Mouse (Mus musculus) hindbrain, embryonic 11.5 days (tissue): Measurements from ENCODE around the gene Mapk1. TPM values are rescaled to one million over a fixed set of nuclear protein-coding genes. Genes with fewer than 3 reads are reported as not detected.

Experiments
- ATAC-seq: fragments of 200-750 bp; cut with Nextera tagmentation; 2 replicates; pipeline ENCODE4 v1.8.0; 2017; ENCODE audit warnings: mild to moderate bottlenecking, moderate TSS enrichment, moderate library complexity; ENCODE audit not compliant: low FRiP score
- DNase-seq: peaks from one replicate; pipeline ENCODE4 v3.0.0-alpha.2; 2015; ENCODE audit warnings: low spot score
- H3K27ac ChIP-seq: fragments of 300-500 bp; sonication (generic); 2 replicates; pipeline ENCODE4 v1.5.1; 2014; ENCODE audit warnings: mild to moderate bottlenecking, low read depth, low read length
- H3K27me3 ChIP-seq: fragments of 300-500 bp; sonication (generic); 2 replicates; pipeline ENCODE4 v1.6.1; 2014; ENCODE audit warnings: mild to moderate bottlenecking, low read length, moderate library complexity, mixed read lengths; ENCODE audit not compliant: control insufficient read depth, insufficient read depth
- H3K36me3 ChIP-seq: fragments of 300-500 bp; sonication (generic); 2 replicates; pipeline ENCODE4 v1.6.1; 2014; ENCODE audit warnings: mild to moderate bottlenecking, low read length, moderate library complexity, mixed read lengths; ENCODE audit not compliant: control insufficient read depth, insufficient read depth
- H3K4me1 ChIP-seq: fragments of 300-500 bp; sonication (generic); replicated peaks from 2 replicates; pipeline ENCODE4 v1.6.1; 2014; ENCODE audit warnings: low read length, mixed read lengths; ENCODE audit not compliant: control insufficient read depth, insufficient read depth
- H3K4me2 ChIP-seq: fragments of 300-500 bp; sonication (generic); replicated peaks from 2 replicates; pipeline ENCODE4 v1.6.1; 2014; ENCODE audit warnings: mild to moderate bottlenecking, low read depth, low read length
- H3K4me3 ChIP-seq: fragments of 300-500 bp; sonication (generic); 2 replicates; pipeline ENCODE4 v1.5.1; 2014; ENCODE audit warnings: low read depth, low read length
- H3K9ac ChIP-seq: fragments of 300-500 bp; sonication (generic); 2 replicates; pipeline ENCODE4 v1.6.1; 2014; ENCODE audit warnings: low read depth, low read length
- H3K9me3 ChIP-seq: fragments of 300-500 bp; sonication (generic); 2 replicates; pipeline ENCODE4 v1.6.1; 2016; ENCODE audit warnings: low read length; ENCODE audit not compliant: control insufficient read depth
- WGBS: fragments of 180-500 bp; shearing (Covaris S2); extraction: QIAGEN DNeasy Blood & Tissue Kit; methylation state at CpG from one replicate; pipeline ENCODE4 v1.1.7; 2014; 5-methylcytosine and 5-hydroxymethylcytosine counted together
- polyA plus RNA-seq: library from polyadenylated mRNA; unstranded; fragments of >200 nt; fragmentation: Nextera tagmentation; extraction: Ambion mirVana; gene quantifications from 2 replicates; pipeline ENCODE4 v1.2.1, GENCODE M21; 2014

Gene Mapk1
- 199 and 208 TPM in 2 replicates for polyA plus RNA-seq

GRCm38 (mm10) chr16:16983131-16983533, at the start of gene Mapk1:
Gene Mapk1 (plus strand): TSS chr16:16983382.
- under 1% methylated on average over 24 of the region's 35 CpGs for WGBS

DNA sequence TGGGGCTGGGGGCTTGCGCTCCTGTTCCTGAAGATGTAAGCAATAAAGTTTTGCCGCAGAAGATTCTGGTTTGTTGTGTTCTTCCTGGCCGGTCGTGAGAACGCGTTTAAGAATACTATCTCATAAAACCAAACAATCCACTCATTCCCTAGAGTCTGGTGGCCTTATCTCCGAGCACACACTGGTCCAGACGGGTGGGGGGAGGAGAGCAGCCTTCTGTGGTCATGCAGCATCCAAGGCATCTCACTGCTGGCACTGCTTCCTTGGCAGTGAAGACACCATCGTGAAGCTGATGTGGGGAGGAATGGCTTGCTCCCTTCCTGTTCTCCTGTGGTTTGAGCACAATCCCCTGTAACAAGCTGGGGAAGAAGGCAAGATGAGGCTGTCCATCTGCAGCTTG, 43.6 kb upstream of the Mapk1 start:
- no peak overlapping the region for H3K9ac ChIP-seq
- H3K27me3 ChIP-seq = no peaks in the 10 kb centered on the region
- H3K27ac ChIP-seq = no peak overlapping the region
- H3K36me3 ChIP-seq = no peaks in the 10 kb centered on the region
- 93% methylated on average over 9 of the region's 9 CpGs for WGBS
- H3K4me1 ChIP-seq = no peaks in the 10 kb centered on the region
- H3K4me3 ChIP-seq = no peak overlapping the region
- no peaks in the 10 kb centered on the region for H3K9me3 ChIP-seq
- no peak for DNase-seq
- no peak for ATAC-seq
- no peak overlapping the region for H3K4me2 ChIP-seq

More at GRCm38 (mm10) chr16:16983131-16983533, at the start of gene Mapk1:
- Histone ChIP-seq H3K9me3 (no peaks in the 10 kb centered on the region), H3K4me3 (peak within 1 kb of the TSS; percentile 98), H3K9ac (peak within 1 kb of the TSS; percentile 93), H3K4me2 (peak within 1 kb of the TSS; percentile 58), H3K27ac (peak within 1 kb of the TSS; percentile 86), H3K27me3 (no peaks in the 10 kb centered on the region), H3K36me3 (0 out of 2 replicates have a peak, but pooled peaks cover 2% of the 10 kb centered on the region), H3K4me1 (no peaks in the 10 kb centered on the region)
- ATAC-seq (peak; percentile 99), DNase-seq (peak; percentile 97)

DNA sequence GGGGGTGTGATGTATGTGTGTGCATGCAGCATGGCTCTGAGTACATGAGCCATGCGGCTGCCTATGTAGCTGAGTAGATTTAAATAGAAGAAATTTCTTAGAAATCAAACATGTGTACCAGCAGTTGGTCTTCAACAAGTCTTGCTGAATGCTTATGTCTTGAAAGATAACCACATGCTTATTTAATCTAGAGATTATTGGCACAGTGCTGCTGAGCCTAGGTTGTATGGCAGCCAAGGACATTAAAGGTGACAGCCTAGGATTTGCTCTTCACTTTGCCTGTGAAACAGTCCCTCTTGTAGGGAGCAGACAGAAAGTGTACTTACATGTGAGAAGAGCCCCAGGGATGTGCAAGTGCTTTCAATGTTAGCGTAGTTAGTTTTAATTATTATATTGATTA, 42.1 kb upstream of the Mapk1 start:
- Histone ChIP-seq H3K9ac (no peak overlapping the region), H3K4me1 (no peaks in the 10 kb centered on the region), H3K4me3 (no peak overlapping the region), H3K36me3 (no peaks in the 10 kb centered on the region), H3K9me3 (no peaks in the 10 kb centered on the region), H3K4me2 (no peak overlapping the region), H3K27ac (no peak overlapping the region), H3K27me3 (no peaks in the 10 kb centered on the region)
- DNase-seq (no peak), ATAC-seq (no peak)
- 92% methylated on average over 2 of the region's 2 CpGs for WGBS

- no peaks in the 10 kb centered on the region for H3K9me3 ChIP-seq
- no peaks in the 10 kb centered on the region for H3K4me1 ChIP-seq
- no peak overlapping the region for H3K4me2 ChIP-seq
- H3K36me3 ChIP-seq = no peaks in the 10 kb centered on the region
- ATAC-seq = peak; percentile 59; the same call in 1 of the 2 replicates
- H3K9ac ChIP-seq = no peak overlapping the region
- 17% methylated on average over 4 of the region's 5 CpGs for WGBS
- H3K4me3 ChIP-seq = no peak overlapping the region
- no peak overlapping the region for H3K27ac ChIP-seq
- no peaks in the 10 kb centered on the region for H3K27me3 ChIP-seq
- peak; percentile 18 for DNase-seq
Observed at GRCm38 (mm10) chr16:16958575-16958974, 24.6 kb upstream of the Mapk1 start.

DNA sequence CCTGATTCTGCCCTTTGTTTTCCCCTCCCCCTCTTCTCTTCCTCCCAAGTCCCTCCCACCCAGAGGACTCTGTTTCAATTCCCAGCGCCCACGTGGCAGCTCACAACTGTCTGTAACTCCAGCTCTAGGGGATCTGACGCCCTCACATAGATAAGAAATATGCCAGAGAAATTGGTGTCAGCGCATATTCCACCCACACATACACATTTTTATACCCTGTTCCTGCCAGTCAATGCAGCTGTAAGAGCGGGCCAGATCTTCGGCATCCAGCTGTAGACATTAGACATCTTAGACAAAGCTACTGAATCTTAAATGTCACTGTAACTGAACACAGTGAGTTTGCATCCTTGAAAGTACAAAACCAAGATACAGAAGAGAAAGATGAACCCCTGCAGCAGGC, 23.3 kb upstream of the Mapk1 start:
- 84% methylated on average over 6 of the region's 6 CpGs for WGBS
- DNase-seq (no peak), ATAC-seq (no peak)

GRCm38 (mm10) chr16:16965149-16965548, 18.0 kb upstream of the Mapk1 start:
- Histone ChIP-seq H3K36me3 (no peaks in the 10 kb centered on the region), H3K4me2 (no peak overlapping the region), H3K27ac (no peak overlapping the region), H3K9me3 (no peaks in the 10 kb centered on the region), H3K27me3 (no peaks in the 10 kb centered on the region), H3K9ac (no peak overlapping the region), H3K4me1 (no peaks in the 10 kb centered on the region), H3K4me3 (no peak overlapping the region)
- no peak for DNase-seq
- WGBS = 83% methylated on average over 1 of the region's 1 CpGs
- no peak for ATAC-seq

More for the DNA sequence above, 23.3 kb upstream of the Mapk1 start:
- no peaks in the 10 kb centered on the region for H3K36me3 ChIP-seq
- no peak overlapping the region for H3K27ac ChIP-seq
- no peaks in the 10 kb centered on the region for H3K4me1 ChIP-seq
- no peak overlapping the region for H3K4me2 ChIP-seq
- H3K4me3 ChIP-seq = no peak overlapping the region
- no peak overlapping the region for H3K9ac ChIP-seq
- H3K27me3 ChIP-seq = no peaks in the 10 kb centered on the region
- no peaks in the 10 kb centered on the region for H3K9me3 ChIP-seq

GRCm38 (mm10) chr16:16966290-16966689, 16.9 kb upstream of the Mapk1 start:
- Histone ChIP-seq H3K9ac (no peak overlapping the region), H3K27me3 (no peaks in the 10 kb centered on the region), H3K4me3 (no peak overlapping the region), H3K4me2 (no peak overlapping the region), H3K27ac (no peak overlapping the region), H3K36me3 (no peaks in the 10 kb centered on the region), H3K9me3 (no peaks in the 10 kb centered on the region), H3K4me1 (no peaks in the 10 kb centered on the region)
- no peak for DNase-seq
- no peak for ATAC-seq

DNA sequence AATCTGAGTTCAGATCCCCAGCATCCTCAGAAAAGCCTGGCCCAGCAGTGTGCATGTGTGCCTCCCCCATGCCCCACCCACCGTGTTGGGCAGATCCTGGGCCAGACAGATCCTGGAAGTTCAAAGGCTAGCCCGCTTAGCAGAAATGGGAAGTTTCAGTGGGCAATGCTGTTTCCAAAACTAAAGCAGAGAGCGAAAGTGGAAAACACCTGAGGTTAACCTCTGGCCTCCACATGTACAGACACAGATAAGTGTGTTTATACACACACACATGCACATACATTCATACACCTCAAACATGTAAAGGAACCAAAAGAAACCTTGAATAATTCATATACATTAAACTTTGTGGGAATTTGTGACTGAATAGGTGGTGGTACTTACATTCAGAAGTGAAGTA, 5.1 kb upstream of the Mapk1 start:
- 85% methylated on average over 3 of the region's 3 CpGs for WGBS
- Histone ChIP-seq H3K4me1 (no peaks in the 10 kb centered on the region), H3K4me3 (no peak overlapping the region), H3K36me3 (no peaks in the 10 kb centered on the region), H3K9ac (no peak overlapping the region), H3K4me2 (no peak overlapping the region), H3K27ac (no peak overlapping the region), H3K9me3 (no peaks in the 10 kb centered on the region), H3K27me3 (no peaks in the 10 kb centered on the region)
- no peak for DNase-seq
- ATAC-seq = no peak

- Histone ChIP-seq H3K4me3 (no peak overlapping the region), H3K9me3 (no peaks in the 10 kb centered on the region), H3K4me2 (no peak overlapping the region), H3K4me1 (no peaks in the 10 kb centered on the region), H3K27me3 (no peaks in the 10 kb centered on the region), H3K27ac (no peak overlapping the region), H3K9ac (no peak overlapping the region), H3K36me3 (no peaks in the 10 kb centered on the region)
- ATAC-seq = no peak
- 90% methylated on average over 2 of the region's 2 CpGs for WGBS
- no peak for DNase-seq
Observed at GRCm38 (mm10) chr16:16978765-16979164, 4.4 kb upstream of the Mapk1 start.
